Mouse (Mus musculus) mature B cell (primary cell): Measurements from ENCODE around the gene Idi2.

ENCODE experiments used
- in situ Hi-C: fragments of 300-500 bp; cut with MboI; formaldehyde crosslinking; loops from 2 replicates; pipeline ENCODE4 v1.14.3; 2019

Gene Idi2

GRCm38 (mm10) chr13:8997221-8997620 is 44.6 kb downstream of the Idi2 start:
- in situ Hi-C loops = loop anchor here (10.0 kb wide), 2 partner anchors 98 to 112 kb away; partner anchors contain the start of genes Idi1 and Larp4b

- in situ Hi-C loops = loop anchor here (10.0 kb wide), 2 partner anchors 95 to 115 kb away; partner anchors contain the start of genes Idi1 and Larp4b
These were observed 46.8 kb downstream of the Idi2 start for GRCm38 (mm10) chr13:8999464-8999863.

- in situ Hi-C loops = no loop called here
These were observed 50.6 kb downstream of the Idi2 start for GRCm38 (mm10) chr13:9003306-9003705.
